Mouse (Mus musculus) ES-Bruce4 (cell line): Measurements from ENCODE around the gene Gzmn. TPM values are rescaled to one million over a fixed set of nuclear protein-coding genes. Genes with fewer than 3 reads are reported as not detected.
"Not testable (repeated sequence)": the region's sequence is repeated elsewhere in the genome, so short reads cannot be mapped to it uniquely, and the experiment has no call there.

Source experiments
- H3K27ac ChIP-seq: 2 replicates; pipeline ENCODE4 v1.5.1; 2012; ENCODE audit warnings: low read length, inconsistent platforms; ENCODE audit not compliant: insufficient read depth
- H3K27me3 ChIP-seq: 2 replicates; pipeline ENCODE4 v1.6.1; 2012; ENCODE audit warnings: mild to moderate bottlenecking, low read length, inconsistent platforms; ENCODE audit not compliant: control insufficient read depth, poor library complexity, insufficient read depth, severe bottlenecking
- H3K36me3 ChIP-seq: 2 replicates; pipeline ENCODE4 v1.6.1; 2012; ENCODE audit warnings: inconsistent platforms, mild to moderate bottlenecking, low read length, moderate library complexity; ENCODE audit not compliant: control insufficient read depth, poor library complexity, insufficient read depth, severe bottlenecking
- H3K4me1 ChIP-seq: one replicate; pipeline ENCODE4 v1.8.1; 2011; ENCODE audit warnings: low read length; ENCODE audit not compliant: control insufficient read depth, insufficient read depth
- H3K4me3 ChIP-seq: 2 replicates; pipeline ENCODE4 v1.5.1; 2011; ENCODE audit warnings: low read depth, mild to moderate bottlenecking, low read length
- H3K9ac ChIP-seq: 2 replicates; pipeline ENCODE4 v1.6.1; 2012; ENCODE audit warnings: low read depth, mild to moderate bottlenecking, inconsistent platforms; ENCODE audit not compliant: poor library complexity, severe bottlenecking
- H3K9me3 ChIP-seq: replicated peaks from 2 replicates; pipeline ENCODE4 v1.6.1; 2012; ENCODE audit warnings: mild to moderate bottlenecking, low read length, inconsistent platforms; ENCODE audit not compliant: control insufficient read depth, poor library complexity, insufficient read depth, severe bottlenecking
- CTCF ChIP-seq: IDR thresholded peaks from one replicate; pipeline ENCODE4 v1.8.1; 2011; ENCODE audit warnings: low read depth, low read length
- EP300 ChIP-seq: IDR thresholded peaks from 2 replicates; pipeline ENCODE4 v1.6.1; 2011; ENCODE audit warnings: low read depth, low read length; ENCODE audit not compliant: insufficient read depth
- POLR2A ChIP-seq: IDR thresholded peaks from one replicate; pipeline ENCODE4 v1.8.1; 2011; ENCODE audit warnings: low read length; ENCODE audit not compliant: insufficient read depth
- polyA plus RNA-seq: library from polyadenylated mRNA; stranded (reverse); fragments of >200 nt; gene quantifications from 2 replicates; pipeline ENCODE4 v1.2.4, GENCODE M21; 2011; ENCODE audit warnings: low read depth; ENCODE audit not compliant: missing spikeins, insufficient read depth, insufficient read length

Gzmn gene
- polyA plus RNA-seq, 1 experiment, result not detected

- H3K9ac ChIP-seq, result no peak overlapping the region
- H3K4me3 ChIP-seq, result no peak overlapping the region
- no peaks in the 10 kb centered on the region for H3K36me3 ChIP-seq
- TF ChIP-seq CTCF, result no peak
- H3K27me3 ChIP-seq, result no peaks in the 10 kb centered on the region
- no peak overlapping the region for H3K27ac ChIP-seq
- no peaks in the 10 kb centered on the region for H3K9me3 ChIP-seq
- H3K4me1 ChIP-seq, result no peaks in the 10 kb centered on the region
Measured at GRCm38 (mm10) chr14:56186521-56186920, 12.1 kb upstream of the Gzmn start.

- H3K4me3 ChIP-seq, H3K9me3 ChIP-seq, H3K9ac ChIP-seq, H3K4me1 ChIP-seq, H3K36me3 ChIP-seq, H3K27me3 ChIP-seq, H3K27ac ChIP-seq: not testable (repeated sequence)
- TF ChIP-seq CTCF, result peak; percentile 78
Measured at GRCm38 (mm10) chr14:56177651-56178050, 3.3 kb upstream of the Gzmn start.

- Histone ChIP-seq H3K27ac (no peak overlapping the region), H3K9ac (no peak overlapping the region)
- TF ChIP-seq EP300 (no peak), CTCF (no peak), POLR2A (no peak)
Measured at GRCm38 (mm10) chr14:56173396-56173795, 1.0 kb downstream of the Gzmn start.

GRCm38 (mm10) chr14:56172744-56173143 is 1.7 kb downstream of the Gzmn start:
- no peak overlapping the region for H3K9ac ChIP-seq
- no peaks in the 10 kb centered on the region for H3K27me3 ChIP-seq
- no peak overlapping the region for H3K27ac ChIP-seq
- TF ChIP-seq POLR2A (no peak), EP300 (no peak), CTCF (no peak)
- no peaks in the 10 kb centered on the region for H3K36me3 ChIP-seq
- H3K4me3 ChIP-seq, result no peak overlapping the region
- H3K9me3 ChIP-seq, result no peaks in the 10 kb centered on the region
- no peaks in the 10 kb centered on the region for H3K4me1 ChIP-seq

More at GRCm38 (mm10) chr14:56173396-56173795, 1.0 kb downstream of the Gzmn start:
- Histone ChIP-seq H3K27me3 (no peaks in the 10 kb centered on the region), H3K9me3 (no peaks in the 10 kb centered on the region), H3K4me3 (no peak overlapping the region), H3K36me3 (no peaks in the 10 kb centered on the region), H3K4me1 (no peaks in the 10 kb centered on the region)

- no peaks in the 10 kb centered on the region for H3K36me3 ChIP-seq
Measured at GRCm38 (mm10) chr14:56168009-56168408, 6.4 kb downstream of the Gzmn start.

GRCm38 (mm10) chr14:56162109-56162508 is 12.3 kb downstream of the Gzmn start:
- Histone ChIP-seq H3K36me3 (no peaks in the 10 kb centered on the region), H3K9me3 (no peaks in the 10 kb centered on the region), H3K9ac (no peak overlapping the region), H3K4me1 (peaks cover 3% of the 10 kb centered on the region), H3K27me3 (no peaks in the 10 kb centered on the region; the same call in 1 of the 2 replicates), H3K4me3 (no peak overlapping the region), H3K27ac (no peak overlapping the region)
- TF ChIP-seq POLR2A, result no peak
- TF ChIP-seq CTCF, result no peak
- TF ChIP-seq EP300, result no peak

More at GRCm38 (mm10) chr14:56168009-56168408, 6.4 kb downstream of the Gzmn start:
- Histone ChIP-seq H3K27me3 (no peaks in the 10 kb centered on the region), H3K4me3 (no peak overlapping the region), H3K9me3 (no peaks in the 10 kb centered on the region), H3K9ac (no peak overlapping the region), H3K4me1 (peaks cover 3% of the 10 kb centered on the region), H3K27ac (no peak overlapping the region)
- TF ChIP-seq POLR2A (no peak), CTCF (no peak), EP300 (no peak)

- H3K36me3 ChIP-seq, H3K9ac ChIP-seq, H3K27me3 ChIP-seq, H3K27ac ChIP-seq, H3K4me3 ChIP-seq, H3K4me1 ChIP-seq, H3K9me3 ChIP-seq: not testable (repeated sequence)
Measured at GRCm38 (mm10) chr14:56159479-56159878, 14.9 kb downstream of the Gzmn start, which contains the start of gene Gzmg. Gene Gzmg (minus strand): TSS chr14:56159579.
